Mouse (Mus musculus): ENCODE measurements around the gene Trabd. TPM values are rescaled to one million over a fixed set of nuclear protein-coding genes. Genes with fewer than 3 reads are reported as not detected.

Trabd gene
- polyA plus RNA-seq (2015; fragmentation: Nextera tagmentation; extraction: Ambion mirVana) = 19.6 and 21.4 TPM in 2 replicates

GRCm38 (mm10) chr15:89074613-89075477 is at the start of gene Trabd:
Trabd (plus strand) TSS chr15:89075124.
- H3K4me1 ChIP-seq (ENCODE audit: control insufficient read depth, low read depth, low read length) = peaks cover 24% of the 10 kb centered on the region
- WGBS (ENCODE audit: insufficient replicate concordance) = 32% methylated on average over 11 of the region's 11 CpGs
- H3K27ac ChIP-seq (ENCODE audit: low read length) = peak within 1 kb of the TSS; percentile 78
- H3K36me3 ChIP-seq (ENCODE audit: control insufficient read depth, insufficient read depth) = no peaks in the 10 kb centered on the region
- no peaks in the 10 kb centered on the region for H3K9me3 ChIP-seq (replicated peaks; ENCODE audit: control insufficient read depth, low read length)
- ATAC-seq (ENCODE audit: low read depth) = no peak
- H3K9ac ChIP-seq (ENCODE audit: low read depth, low read length) = peak within 1 kb of the TSS; percentile 79
- peaks cover under 1% of the 10 kb centered on the region; the same call in 1 of the 2 replicates for H3K27me3 ChIP-seq (ENCODE audit: control insufficient read depth, insufficient read depth, low read depth, low read length)
- peak within 1 kb of the TSS; percentile 81 for H3K4me3 ChIP-seq (ENCODE audit: low read depth, low read length)
- H3K4me2 ChIP-seq (ENCODE audit: low read depth, low read length) = peak within 1 kb of the TSS; percentile 95

- no peaks in the 10 kb centered on the region for H3K9me3 ChIP-seq (replicated peaks; ENCODE audit: control insufficient read depth, low read length)
- H3K4me1 ChIP-seq (ENCODE audit: control insufficient read depth, low read depth, low read length) = no peaks in the 10 kb centered on the region
- H3K9ac ChIP-seq (ENCODE audit: low read depth, low read length) = no peak overlapping the region
- H3K4me3 ChIP-seq (ENCODE audit: low read depth, low read length) = no peak overlapping the region
- no peaks in the 10 kb centered on the region for H3K36me3 ChIP-seq (ENCODE audit: control insufficient read depth, insufficient read depth)
- H3K27me3 ChIP-seq (ENCODE audit: control insufficient read depth, insufficient read depth, low read depth, low read length) = no peaks in the 10 kb centered on the region
- no peak overlapping the region for H3K4me2 ChIP-seq (ENCODE audit: low read depth, low read length)
- ATAC-seq (ENCODE audit: low read depth) = no peak
- 65% methylated on average over 5 of the region's 5 CpGs for whole genome bisulfite sequencing (ENCODE audit: insufficient replicate concordance)
- H3K27ac ChIP-seq (ENCODE audit: low read length) = no peak overlapping the region
These were observed 30.5 kb upstream of the Trabd start for GRCm38 (mm10) chr15:89044381-89044780.

GRCm38 (mm10) chr15:89046356-89046755 is 28.6 kb upstream of the Trabd start:
- no peak overlapping the region for H3K9ac ChIP-seq (ENCODE audit: low read depth, low read length)
- H3K27me3 ChIP-seq (ENCODE audit: control insufficient read depth, insufficient read depth, low read depth, low read length) = no peaks in the 10 kb centered on the region
- H3K4me2 ChIP-seq (ENCODE audit: low read depth, low read length) = no peak overlapping the region
- H3K4me3 ChIP-seq (ENCODE audit: low read depth, low read length) = no peak overlapping the region
- no peak overlapping the region for H3K27ac ChIP-seq (ENCODE audit: low read length)
- no peak for ATAC-seq (ENCODE audit: low read depth)
- H3K36me3 ChIP-seq (ENCODE audit: control insufficient read depth, insufficient read depth) = no peaks in the 10 kb centered on the region
- H3K9me3 ChIP-seq (replicated peaks; ENCODE audit: control insufficient read depth, low read length) = no peaks in the 10 kb centered on the region
- 61% methylated on average over 4 of the region's 4 CpGs for WGBS (ENCODE audit: insufficient replicate concordance)
- no peaks in the 10 kb centered on the region for H3K4me1 ChIP-seq (ENCODE audit: control insufficient read depth, low read depth, low read length)

- 71% methylated on average over 7 of the region's 7 CpGs for WGBS (ENCODE audit: insufficient replicate concordance)
These were observed 20.3 kb upstream of the Trabd start for GRCm38 (mm10) chr15:89054666-89055065.

DNA sequence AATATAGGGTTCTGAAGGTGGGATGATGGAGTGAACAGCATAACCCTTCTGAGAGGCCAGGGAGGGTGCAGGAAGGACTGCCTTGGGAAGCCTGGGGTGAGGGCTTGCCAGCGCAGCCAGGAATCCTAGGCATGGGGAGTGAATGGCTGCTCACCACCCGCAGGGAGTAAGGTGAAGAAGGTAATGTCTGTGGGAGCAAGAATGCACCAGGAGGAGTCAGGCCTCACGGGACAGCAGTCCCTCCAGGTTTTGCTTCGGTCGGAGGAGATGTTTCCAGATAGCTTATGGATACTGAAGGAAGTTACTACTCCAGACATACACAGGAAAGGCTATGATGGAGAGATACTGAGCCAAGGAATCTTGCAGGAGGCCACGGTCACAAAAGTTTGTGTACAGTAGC is 16.2 kb upstream of the Trabd start:
- Histone ChIP-seq H3K4me3 (ENCODE audit: low read depth, low read length) (no peak overlapping the region), H3K36me3 (ENCODE audit: control insufficient read depth, insufficient read depth) (no peaks in the 10 kb centered on the region), H3K9ac (ENCODE audit: low read depth, low read length) (no peak overlapping the region), H3K4me2 (ENCODE audit: low read depth, low read length) (no peak overlapping the region), H3K9me3 (replicated peaks; ENCODE audit: control insufficient read depth, low read length) (no peaks in the 10 kb centered on the region), H3K27me3 (ENCODE audit: control insufficient read depth, insufficient read depth, low read depth, low read length) (peaks cover 40% of the 10 kb centered on the region), H3K27ac (ENCODE audit: low read length) (no peak overlapping the region), H3K4me1 (ENCODE audit: control insufficient read depth, low read depth, low read length) (no peaks in the 10 kb centered on the region; the same call in 1 of the 2 replicates)
- no peak for ATAC-seq (ENCODE audit: low read depth)
- 17% methylated on average over 6 of the region's 6 CpGs for WGBS (ENCODE audit: insufficient replicate concordance)

More at GRCm38 (mm10) chr15:89054666-89055065, 20.3 kb upstream of the Trabd start:
- no peaks in the 10 kb centered on the region; the same call in 1 of the 2 replicates for H3K4me1 ChIP-seq (ENCODE audit: control insufficient read depth, low read depth, low read length)
- no peak overlapping the region for H3K4me2 ChIP-seq (ENCODE audit: low read depth, low read length)
- no peak for ATAC-seq (ENCODE audit: low read depth)
- H3K9ac ChIP-seq (ENCODE audit: low read depth, low read length) = no peak overlapping the region
- H3K9me3 ChIP-seq (replicated peaks; ENCODE audit: control insufficient read depth, low read length) = no peaks in the 10 kb centered on the region
- H3K27me3 ChIP-seq (ENCODE audit: control insufficient read depth, insufficient read depth, low read depth, low read length) = peaks cover 20% of the 10 kb centered on the region
- no peak overlapping the region for H3K4me3 ChIP-seq (ENCODE audit: low read depth, low read length)
- H3K36me3 ChIP-seq (ENCODE audit: control insufficient read depth, insufficient read depth) = no peaks in the 10 kb centered on the region
- no peak overlapping the region for H3K27ac ChIP-seq (ENCODE audit: low read length)

- H3K36me3 ChIP-seq (ENCODE audit: control insufficient read depth, insufficient read depth) = no peaks in the 10 kb centered on the region
- no peaks in the 10 kb centered on the region; the same call in 1 of the 2 replicates for H3K4me1 ChIP-seq (ENCODE audit: control insufficient read depth, low read depth, low read length)
- H3K4me3 ChIP-seq (ENCODE audit: low read depth, low read length) = peak within 1 kb of the TSS; percentile 45
- H3K4me2 ChIP-seq (ENCODE audit: low read depth, low read length) = peak within 1 kb of the TSS; percentile 66
- H3K27me3 ChIP-seq (ENCODE audit: control insufficient read depth, insufficient read depth, low read depth, low read length) = peaks cover 40% of the 10 kb centered on the region
- H3K9me3 ChIP-seq (replicated peaks; ENCODE audit: control insufficient read depth, low read length) = no peaks in the 10 kb centered on the region
- no peak within 1 kb of the TSS for H3K9ac ChIP-seq (ENCODE audit: low read depth, low read length)
- 2% methylated on average over 39 of the region's 57 CpGs for WGBS (ENCODE audit: insufficient replicate concordance)
- no peak within 1 kb of the TSS for H3K27ac ChIP-seq (ENCODE audit: low read length)
- no peak for ATAC-seq (ENCODE audit: low read depth)
These were observed 15.6 kb upstream of the Trabd start, which contains the start of gene Panx2 for GRCm38 (mm10) chr15:89059161-89059931. Panx2 (plus strand) TSS chr15:89059734.

DNA sequence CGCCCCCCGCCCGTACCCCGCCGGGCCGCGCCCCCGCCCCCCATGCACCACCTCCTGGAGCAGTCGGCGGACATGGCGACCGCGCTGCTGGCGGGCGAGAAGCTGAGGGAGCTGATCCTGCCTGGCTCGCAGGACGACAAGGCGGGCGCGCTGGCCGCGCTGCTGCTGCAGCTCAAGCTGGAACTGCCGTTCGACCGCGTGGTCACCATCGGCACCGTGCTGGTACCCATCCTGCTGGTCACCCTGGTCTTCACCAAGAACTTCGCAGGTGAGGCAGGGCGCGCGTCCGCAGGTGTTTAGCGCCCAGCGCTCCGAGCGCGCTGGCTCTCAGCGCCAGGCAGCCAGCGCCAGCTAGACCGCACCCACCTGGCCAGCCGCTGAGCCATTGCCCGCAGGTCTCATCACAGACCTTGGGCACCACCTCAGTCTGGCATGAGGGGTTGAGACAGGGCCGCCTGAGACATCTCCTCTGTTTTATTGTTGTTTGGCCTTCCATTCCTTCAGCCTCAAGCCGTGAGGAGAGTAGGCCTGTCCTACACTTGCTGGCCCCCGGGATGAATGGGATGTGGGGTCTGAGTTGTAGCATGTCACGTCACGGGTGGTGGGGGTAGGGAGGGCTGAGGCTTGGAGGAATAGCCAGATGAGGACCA is 14.8 kb upstream of the Trabd start:
- H3K4me3 ChIP-seq (ENCODE audit: low read depth, low read length) = peak overlapping the region; percentile 45
- H3K27me3 ChIP-seq (ENCODE audit: control insufficient read depth, insufficient read depth, low read depth, low read length) = peaks cover 40% of the 10 kb centered on the region
- no peak overlapping the region for H3K27ac ChIP-seq (ENCODE audit: low read length)
- no peaks in the 10 kb centered on the region; the same call in 1 of the 2 replicates for H3K4me1 ChIP-seq (ENCODE audit: control insufficient read depth, low read depth, low read length)
- no peaks in the 10 kb centered on the region for H3K9me3 ChIP-seq (replicated peaks; ENCODE audit: control insufficient read depth, low read length)
- no peaks in the 10 kb centered on the region for H3K36me3 ChIP-seq (ENCODE audit: control insufficient read depth, insufficient read depth)
- H3K4me2 ChIP-seq (ENCODE audit: low read depth, low read length) = peak overlapping the region; percentile 66
- 4% methylated on average over 40 of the region's 48 CpGs for WGBS (ENCODE audit: insufficient replicate concordance)
- no peak overlapping the region for H3K9ac ChIP-seq (ENCODE audit: low read depth, low read length)
- no peak for ATAC-seq (ENCODE audit: low read depth)

- 66% methylated on average over 12 of the region's 12 CpGs for whole genome bisulfite sequencing (ENCODE audit: insufficient replicate concordance)
- Histone ChIP-seq H3K9ac (ENCODE audit: low read depth, low read length) (no peak overlapping the region), H3K4me3 (ENCODE audit: low read depth, low read length) (no peak overlapping the region), H3K27me3 (ENCODE audit: control insufficient read depth, insufficient read depth, low read depth, low read length) (peaks cover 44% of the 10 kb centered on the region), H3K36me3 (ENCODE audit: control insufficient read depth, insufficient read depth) (no peaks in the 10 kb centered on the region), H3K4me2 (ENCODE audit: low read depth, low read length) (no peak overlapping the region), H3K9me3 (replicated peaks; ENCODE audit: control insufficient read depth, low read length) (no peaks in the 10 kb centered on the region), H3K4me1 (ENCODE audit: control insufficient read depth, low read depth, low read length) (no peaks in the 10 kb centered on the region; the same call in 1 of the 2 replicates), H3K27ac (ENCODE audit: low read length) (no peak overlapping the region)
- ATAC-seq (ENCODE audit: low read depth) = no peak
These were observed 14.0 kb upstream of the Trabd start for GRCm38 (mm10) chr15:89060811-89061460.
